Mouse (Mus musculus): Measurements from ENCODE around the gene Pax7.

DNA sequence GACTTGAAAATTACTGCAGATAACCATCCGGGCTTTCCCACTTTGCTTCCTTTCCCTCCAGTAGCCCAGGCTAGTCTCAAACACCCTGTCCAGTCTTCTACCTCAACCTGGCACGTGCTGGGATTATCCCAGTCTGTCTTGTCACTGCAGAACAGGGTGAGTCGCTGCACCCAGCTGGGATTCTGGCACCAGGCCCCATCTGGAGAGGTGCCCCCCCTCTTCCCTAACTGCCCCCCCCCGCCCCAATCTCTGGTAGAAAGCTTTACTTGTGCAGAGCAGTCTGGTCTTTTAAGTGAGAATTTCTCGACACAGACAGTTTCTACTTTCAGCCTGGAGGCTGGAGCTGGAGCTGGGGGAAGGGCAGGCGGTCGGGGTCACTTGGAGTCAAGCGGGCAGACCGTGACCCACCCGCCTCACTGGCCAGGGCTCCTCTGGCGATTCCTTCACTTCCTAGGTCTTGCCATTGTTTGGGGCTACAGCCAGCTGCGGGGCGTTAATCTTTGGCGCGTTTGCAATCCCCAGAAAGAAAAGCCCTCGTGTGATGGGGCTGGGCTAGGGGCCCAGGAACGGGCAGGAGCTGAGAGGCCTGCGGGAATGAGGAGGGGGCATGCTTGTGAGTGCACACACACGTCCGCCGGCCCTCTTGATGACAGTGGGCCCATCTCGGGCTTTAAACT, 22.4 kb downstream of the Pax7 start:
- TF ChIP-seq MAFK (IDR thresholded peaks at IDR 0.05; ENCODE audit: insufficient read depth, low read depth, low read length): no peak
- TF ChIP-seq ZC3H11A (IDR thresholded peaks at IDR 0.05; ENCODE audit: borderline replicate concordance, low read depth, low read length): no peak
- TF ChIP-seq CHD2 (IDR thresholded peaks at IDR 0.05; ENCODE audit: low read depth, low read length): no peak
- no peak for TF ChIP-seq ZNF384 (IDR thresholded peaks at IDR 0.05; ENCODE audit: low read depth, low read length)

All from ES-E14 (cell line).